Mouse (Mus musculus) MEL-GATA-1-ER (cell line): ENCODE data around the gene Plcg1.

ENCODE experiments used
- DNase-seq: peaks from one replicate; pipeline ENCODE4 v3.0.0-alpha.2; 2012; ENCODE audit warnings: low read depth; ENCODE audit errors: extremely low read depth

Gene Plcg1

DNA sequence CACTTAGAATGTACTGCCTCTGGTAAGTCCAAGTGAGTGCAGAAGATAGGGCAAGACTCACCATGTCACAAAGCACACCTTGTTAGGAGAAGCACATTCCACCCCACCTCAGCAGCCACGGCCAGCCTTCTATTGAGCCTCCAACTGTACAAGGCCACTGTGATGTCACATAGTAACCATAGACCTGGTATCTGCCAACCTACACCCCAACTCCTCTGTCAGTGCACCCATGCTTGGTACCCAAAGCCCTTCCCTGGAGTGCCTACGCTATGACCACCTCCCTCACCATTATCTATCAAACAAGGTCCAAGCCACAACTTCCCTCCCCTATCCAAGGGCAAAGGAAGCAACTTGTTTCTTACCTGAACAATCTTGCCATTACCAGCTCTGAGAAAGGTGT lies 37.9 kb downstream of the Plcg1 start:
- DNase-seq, result no peak

DNA sequence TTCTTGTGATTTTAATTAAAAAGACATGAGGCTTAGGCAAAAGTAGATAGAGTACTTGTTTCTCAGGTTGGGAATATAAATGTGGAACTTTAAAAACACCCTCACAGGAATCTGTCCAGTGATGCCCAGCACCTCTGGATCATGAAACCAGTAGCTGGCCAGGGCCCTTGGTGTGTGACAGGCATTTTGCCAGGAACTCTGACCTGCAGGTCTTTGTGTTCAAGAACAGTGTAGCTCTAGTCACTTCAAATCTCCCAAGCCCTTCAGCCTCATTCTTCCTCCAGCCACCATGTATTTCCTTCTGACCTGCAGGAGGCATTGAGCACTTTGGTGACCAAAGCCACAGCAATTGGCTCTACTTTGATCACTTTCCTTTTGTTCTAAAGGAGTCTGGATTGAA lies 39.3 kb downstream of the Plcg1 start:
- DNase-seq, result no peak

DNA sequence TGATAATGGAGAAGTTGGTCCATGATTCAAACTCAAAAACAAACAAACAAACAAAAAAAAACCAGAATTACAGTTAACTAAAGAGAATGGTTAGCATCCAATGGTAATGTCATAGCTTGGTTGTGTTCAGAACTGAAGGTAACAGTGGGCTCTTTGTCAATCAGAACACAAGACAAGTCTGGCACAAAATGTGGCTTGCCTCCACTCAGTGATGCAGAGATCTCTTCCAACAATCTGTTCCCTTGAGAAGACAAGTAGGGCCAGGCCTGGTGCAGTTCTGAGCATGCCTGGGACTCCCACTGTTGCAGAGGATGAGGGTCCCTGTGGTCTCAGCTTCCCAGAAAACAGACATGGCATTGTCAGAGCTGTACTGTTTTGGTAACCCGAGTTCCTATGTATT lies 39.8 kb downstream of the Plcg1 start:
- DNase-seq, result no peak

DNA sequence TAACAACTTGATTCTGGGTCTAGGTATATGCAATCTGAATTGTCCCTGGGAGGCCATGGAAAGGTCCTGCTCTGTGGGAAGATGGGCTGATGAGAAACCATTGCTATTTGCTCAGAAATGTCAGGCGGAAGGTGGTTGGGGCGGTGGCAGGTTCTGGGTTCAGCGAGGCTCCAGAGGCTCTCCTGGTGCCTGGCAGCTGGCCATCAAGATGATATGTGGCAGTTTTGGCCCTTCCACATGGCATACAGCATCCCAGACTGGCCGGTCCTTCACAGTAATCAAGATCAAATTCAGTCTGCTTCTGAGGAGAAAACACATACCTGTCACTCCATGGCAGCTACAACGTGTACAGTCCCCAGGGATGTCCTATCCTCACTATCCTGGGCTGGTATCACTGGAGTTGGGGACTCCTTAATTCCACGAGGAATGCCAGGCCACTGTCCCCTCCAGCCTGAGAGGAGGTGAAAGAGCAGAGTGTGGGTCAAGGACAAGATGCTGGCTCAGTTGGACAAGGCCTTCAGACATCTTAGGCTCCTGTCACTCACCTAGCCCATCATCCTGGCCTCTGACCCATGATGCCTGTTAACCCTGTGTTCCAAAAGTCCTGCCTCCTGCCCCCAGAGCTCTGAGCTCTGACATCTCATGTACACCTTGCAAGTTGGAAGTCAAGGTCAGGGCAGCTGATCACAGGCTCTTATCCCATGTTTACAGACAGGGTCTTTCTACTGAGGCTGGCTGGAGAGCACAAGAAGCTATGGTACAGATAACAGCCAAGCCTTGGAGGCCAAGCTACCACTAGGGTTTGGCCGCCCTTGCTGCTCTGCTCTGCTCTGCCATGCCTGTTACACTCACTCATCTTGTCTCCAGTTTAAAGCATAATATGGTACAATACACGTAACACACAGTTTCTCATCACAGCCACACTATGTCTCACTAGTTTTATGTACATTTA lies 40.5 kb downstream of the Plcg1 start:
- no peak for DNase-seq

DNA sequence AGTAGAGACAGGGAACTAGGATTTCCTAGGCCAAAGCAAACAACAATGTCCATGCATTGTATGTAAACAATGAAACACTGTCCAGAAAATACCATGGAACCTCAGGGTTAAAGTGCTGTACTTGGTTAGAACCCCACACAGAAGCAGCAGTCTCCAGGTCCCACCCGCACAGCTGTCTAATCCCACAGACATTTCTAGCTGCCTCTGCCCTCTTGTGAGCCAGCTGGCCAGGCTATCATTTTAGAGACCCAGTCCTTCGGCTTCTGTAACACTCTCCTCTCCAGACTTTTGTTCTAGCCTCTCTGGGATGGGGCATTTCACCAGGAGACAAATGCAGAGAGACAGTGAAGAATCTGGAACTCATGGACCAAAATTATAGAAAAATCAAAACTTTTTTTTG lies 46.9 kb downstream of the Plcg1 start:
- DNase-seq, result no peak

DNA sequence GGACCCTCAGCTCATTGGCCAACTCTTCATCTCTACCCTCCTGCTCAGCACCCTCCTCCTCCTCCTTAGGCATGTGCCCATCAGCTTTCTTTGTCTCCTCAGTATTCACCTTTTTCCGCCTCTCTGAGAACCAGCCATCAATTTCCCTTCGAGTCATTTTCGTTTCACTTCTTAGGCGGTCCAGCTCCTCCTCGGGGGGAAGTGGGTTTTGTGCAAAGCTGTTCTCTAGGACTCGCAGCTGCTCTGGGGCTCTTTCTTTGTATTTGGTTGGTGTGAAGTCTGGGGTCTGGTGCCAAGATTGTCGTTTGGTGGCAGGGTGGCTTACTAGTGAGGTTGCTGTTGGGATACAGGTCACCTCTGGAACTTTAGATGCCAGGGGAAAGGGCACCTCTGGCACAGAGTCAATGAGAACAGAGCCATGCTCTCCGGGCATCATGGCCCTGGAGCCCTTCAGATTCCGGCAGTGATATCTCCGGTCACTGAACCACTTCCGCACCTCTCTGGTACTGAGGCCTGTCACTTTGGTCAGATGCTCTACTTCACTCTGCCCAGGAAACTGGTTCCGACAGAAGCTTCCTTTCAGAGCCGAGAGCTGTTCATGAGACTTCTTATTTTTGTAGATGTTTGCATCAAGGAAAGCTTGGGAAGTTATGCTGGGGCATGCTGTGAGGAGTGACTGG lies 49.2 kb downstream of the Plcg1 start:
- DNase-seq, result no peak

DNA sequence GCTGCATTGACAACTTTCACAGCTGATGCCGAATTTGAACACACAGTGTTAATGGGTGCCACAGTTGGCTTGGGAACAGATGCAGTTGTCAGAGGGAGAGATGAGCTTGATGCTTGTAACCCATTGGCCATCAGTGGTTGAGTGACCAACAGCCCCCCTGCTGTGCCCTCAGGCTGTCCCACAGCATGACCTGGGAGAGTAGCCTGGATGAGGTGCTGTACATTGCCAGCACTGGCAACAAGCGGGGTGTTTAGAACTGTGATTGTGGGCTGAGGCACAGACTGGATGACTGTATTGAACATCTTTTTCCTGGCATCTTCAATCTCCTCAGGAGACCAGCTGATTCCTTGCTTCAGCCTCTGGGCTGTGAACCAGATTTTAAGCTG lies 49.7 kb downstream of the Plcg1 start:
- DNase-seq, result no peak

DNA sequence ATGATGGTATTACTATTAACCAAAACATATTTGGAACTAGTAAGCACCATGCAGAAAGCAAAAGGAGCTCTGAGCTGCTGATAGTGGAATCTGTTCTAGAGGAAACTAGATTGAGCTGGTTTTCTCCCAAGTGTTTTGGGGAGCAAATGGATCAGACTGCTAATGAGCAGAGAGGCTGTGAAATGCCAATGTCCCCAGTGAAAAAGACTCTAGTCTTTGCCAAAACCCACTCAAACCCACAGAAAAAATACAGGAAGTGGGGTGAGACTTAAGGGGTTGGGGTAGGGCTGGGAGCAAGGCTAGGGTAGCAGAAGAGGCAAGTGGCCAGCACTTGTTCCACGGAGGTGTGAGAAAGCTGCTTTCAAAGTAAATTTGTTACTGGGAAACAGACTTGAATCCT lies 55.2 kb downstream of the Plcg1 start:
- no peak for DNase-seq

DNA sequence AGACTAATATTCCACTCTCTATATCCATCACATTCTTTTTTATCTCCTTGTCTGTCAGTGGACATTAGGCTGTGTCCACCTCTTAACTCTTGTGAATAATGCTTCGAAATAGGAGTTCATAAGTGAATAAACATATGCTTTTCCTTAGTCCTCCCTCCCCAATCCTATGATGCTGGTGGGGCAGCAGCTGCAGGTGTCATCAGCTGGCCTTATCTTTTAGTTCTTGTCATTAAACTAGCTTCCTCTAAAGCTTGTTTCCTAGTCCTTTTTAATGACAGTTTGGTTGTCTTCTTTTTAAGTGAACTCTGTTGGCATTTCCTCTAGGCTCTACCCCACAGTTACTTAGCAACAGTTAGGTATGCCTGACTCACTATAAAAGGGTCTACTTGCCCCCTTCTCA lies 57.9 kb downstream of the Plcg1 start:
- no peak for DNase-seq

DNA sequence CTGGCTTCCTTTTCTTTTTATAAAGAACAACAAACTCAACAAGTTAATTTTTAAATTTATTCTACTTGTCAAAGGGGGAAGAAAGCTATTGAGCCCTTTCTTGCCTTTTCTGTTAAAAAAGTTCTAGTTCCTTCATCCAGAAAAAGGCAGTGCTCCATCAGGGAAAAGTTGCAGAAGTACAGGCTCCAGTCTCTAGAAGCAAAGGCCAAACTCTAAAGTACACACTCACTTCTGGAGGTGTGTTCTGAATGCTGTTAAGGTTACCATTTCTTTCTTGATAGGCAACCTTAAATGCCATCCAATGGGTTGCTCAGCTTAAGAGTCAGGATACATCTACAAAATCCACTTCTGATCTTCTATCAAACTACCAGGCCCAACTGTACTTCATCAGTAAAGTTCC lies 58.6 kb downstream of the Plcg1 start:
- no peak for DNase-seq

DNA sequence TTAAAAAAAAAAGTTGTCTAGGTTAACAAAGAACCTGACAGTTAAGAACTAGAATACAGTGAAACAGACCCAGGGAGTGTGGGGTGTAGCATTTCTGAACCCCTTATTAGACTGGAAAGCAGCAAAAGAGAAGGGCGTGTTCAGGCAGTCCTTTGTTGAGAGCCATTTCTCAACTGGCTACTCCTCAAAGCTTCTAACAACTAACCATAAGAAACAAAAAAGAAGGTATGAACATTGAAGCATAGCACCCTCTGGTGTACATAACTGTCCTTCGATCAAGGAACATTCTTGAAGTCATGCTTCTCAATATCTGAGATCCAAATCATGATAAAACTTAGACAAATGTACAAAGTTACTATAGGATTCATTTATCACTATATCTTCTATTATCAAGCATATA lies 62.0 kb downstream of the Plcg1 start:
- DNase-seq, result no peak

DNA sequence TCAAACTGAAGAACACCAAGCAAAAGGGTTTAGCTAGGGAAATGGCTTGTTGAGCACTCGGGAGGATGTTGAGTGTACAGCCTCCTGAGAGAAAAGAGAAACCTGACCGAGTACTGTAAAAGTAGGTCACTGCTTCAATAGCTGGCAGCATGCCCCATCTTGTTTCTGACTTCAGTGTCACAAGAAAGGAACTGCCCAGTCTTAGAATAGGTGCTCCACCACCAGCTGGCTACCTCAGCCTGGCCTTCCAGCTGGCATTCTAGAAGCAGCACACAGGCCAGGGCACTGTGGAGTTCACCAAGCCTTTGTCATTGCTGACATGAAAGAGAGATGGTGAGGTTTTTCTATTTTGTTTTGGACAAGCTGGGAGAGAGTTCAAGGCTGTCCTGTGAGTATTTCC lies 65.9 kb downstream of the Plcg1 start:
- DNase-seq, result no peak

DNA sequence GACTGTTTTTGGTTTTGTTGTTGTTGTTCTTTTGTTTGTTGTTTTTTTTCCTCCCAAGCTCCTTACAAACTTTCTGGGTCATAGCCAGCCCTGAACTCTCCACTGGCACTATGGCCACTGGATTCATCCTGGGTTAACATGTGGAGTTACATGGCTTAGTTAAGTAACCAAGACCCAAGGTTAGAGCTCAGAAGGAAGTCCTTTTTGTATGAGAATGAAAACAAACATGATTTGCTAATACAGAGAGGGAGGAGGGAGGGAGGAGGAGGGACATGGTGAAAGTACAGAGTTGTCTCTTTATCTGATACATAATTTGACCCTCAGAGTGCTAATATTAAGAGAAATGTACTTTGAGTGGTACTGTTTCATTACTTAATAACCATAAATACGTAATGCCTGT lies 67.1 kb downstream of the Plcg1 start:
- no peak for DNase-seq

DNA sequence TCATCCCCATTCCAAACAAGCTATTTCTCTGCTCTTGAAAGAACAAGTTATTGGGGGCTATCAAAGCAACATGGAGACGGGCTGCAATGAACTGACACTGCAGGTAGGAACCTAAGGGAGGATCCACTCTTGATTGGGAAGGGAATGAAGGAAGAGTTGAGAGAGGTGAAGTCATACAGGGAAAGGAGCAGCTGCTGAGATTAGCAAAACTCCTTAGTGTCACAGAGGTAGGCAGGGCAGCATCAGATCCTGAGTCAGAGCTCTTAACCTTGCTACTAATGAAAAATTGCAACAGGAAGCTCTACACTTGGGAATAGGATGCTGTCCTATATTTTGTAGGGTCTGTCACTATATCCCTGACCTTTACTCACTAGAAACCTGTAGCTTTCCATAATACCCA lies 69.9 kb downstream of the Plcg1 start:
- DNase-seq, result no peak

DNA sequence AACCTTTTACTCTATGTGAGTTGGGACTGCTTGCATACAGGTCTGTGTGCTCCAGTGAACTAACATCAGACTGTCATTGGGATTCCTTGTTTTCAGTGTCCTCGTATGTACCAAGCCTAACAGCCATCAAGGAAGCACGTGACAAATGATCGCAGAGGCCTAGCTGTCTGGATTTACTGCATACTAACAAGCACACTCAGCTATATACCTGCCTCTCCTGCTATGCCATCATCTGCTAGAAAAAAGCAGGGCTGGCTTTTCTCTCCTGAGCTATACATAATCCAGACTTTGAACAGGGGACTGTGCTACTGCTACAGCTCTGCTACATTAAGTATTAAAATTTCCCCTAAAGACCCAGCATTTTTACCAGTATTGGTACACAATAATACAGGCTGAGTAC lies 71.2 kb downstream of the Plcg1 start:
- no peak for DNase-seq

DNA sequence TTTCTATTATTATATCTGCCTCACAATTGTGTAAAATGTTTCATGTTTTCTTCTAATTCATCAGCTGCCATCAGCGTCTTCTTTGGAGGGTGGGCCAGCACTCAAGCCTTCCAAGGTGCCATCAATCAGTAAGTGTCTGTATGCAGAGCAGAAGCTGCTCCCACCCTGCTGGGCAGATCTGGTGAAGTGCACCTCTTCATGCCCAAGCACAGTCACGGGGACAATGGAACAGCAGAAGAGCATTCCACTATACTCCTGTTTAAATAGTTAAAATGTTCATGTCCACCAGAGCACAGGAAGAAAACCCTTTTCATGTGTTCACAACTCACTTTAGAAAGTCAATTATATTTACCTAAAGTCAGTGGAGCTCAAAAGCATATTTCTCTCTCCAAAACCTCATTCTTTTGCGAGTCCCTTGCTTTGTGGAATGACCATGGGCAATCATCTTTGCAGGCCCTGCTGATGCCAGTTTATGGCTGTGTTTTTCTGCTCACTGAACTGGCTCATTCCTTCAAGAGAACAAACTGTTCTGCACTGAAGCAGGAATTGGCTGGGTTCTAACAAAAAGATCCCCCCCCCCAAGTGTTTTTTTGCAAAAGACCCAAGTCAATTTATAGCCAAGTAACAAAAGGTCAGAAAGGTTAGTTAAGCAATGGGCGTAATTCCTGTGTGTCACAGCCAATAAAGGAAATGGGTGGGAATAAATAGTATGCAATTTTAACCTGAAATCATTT lies 73.9 kb downstream of the Plcg1 start:
- no peak for DNase-seq

DNA sequence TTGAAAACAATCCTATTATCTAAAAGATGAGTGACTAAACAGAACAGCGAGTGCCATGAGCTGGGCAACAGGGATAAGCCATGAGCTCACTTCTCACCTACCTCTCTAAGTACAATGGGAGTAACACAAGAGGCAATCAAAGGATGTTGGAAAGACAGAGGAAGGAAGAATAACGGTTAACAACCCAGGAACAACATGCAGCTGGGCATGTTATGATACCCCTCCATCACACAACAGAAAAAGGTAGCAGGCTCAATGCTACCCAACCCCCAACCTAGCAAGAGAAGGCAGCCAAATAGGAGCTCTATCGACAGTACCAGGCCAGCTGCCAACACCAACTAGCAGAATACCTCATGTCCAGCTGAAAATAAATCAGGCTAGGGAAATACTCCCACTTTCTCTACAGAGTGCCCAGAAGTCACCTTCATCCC lies 75.0 kb downstream of the Plcg1 start:
- DNase-seq, result no peak

DNA sequence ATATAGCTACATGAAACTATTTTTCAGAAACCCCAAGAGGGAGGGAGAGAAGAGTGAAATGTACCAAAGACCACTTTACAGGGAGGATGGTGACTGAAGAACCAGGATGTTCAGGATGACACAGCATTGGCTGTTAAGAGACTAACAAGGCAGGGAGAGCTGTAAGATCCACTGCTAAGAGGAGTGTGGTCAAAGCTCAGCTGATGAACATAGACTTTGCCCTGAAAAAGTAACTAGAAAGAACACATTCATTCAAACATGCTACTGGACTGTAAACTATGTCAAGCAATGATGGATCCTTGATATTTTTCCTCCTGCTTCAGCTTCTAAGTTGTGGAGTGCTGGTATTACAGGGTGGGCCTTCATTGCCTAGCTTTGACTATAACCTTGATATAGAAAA lies 79.3 kb downstream of the Plcg1 start:
- no peak for DNase-seq

DNA sequence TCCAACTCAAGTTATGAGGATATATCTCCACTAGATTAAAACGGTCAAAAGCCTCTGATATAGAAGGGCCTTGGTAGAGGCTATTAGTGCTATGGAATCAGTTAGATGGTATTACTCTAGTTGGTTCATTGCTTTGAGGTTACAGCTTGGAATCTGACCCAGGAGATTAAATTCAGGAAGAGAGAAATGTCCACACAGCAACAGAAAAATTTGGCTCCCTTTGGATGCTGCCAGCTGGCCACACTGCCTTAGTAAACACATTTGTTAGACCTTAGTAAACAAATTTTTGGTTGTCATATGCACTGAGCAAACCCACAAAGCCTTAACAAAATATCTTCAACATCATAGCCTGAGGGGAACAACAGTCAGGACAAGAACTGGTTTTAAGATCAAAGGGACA lies 79.7 kb downstream of the Plcg1 start:
- no peak for DNase-seq
